8 mouse cellular contexts compared by ENCODE assay signal in genomic region chr19:20361917-20362577, GRCm38 (mm10). TPM values are rescaled to one million over a fixed set of nuclear protein-coding genes. Genes with fewer than 3 reads are reported as not detected.
DNase-seq lines count a peak whose midpoint lies in the region; ATAC-seq lines count a peak whose summit lies in the region.

No protein-coding gene starts in this region.

- H3K4me2 ChIP-seq in kidney, embryonic 15.5 days = no peak overlapping the region
- H3K4me2 ChIP-seq in midbrain, embryonic 15.5 days = no peak overlapping the region

- no peaks in the 10 kb centered on the region for H3K27me3 ChIP-seq in kidney, embryonic 15.5 days
- no peaks in the 10 kb centered on the region for H3K27me3 ChIP-seq in midbrain, embryonic 15.5 days (replicated peaks)

- no peak overlapping the region for H3K27ac ChIP-seq in kidney, embryonic 15.5 days
- H3K27ac ChIP-seq in midbrain, embryonic 15.5 days = no peak overlapping the region

- no peaks in the 10 kb centered on the region for H3K9me3 ChIP-seq in kidney, embryonic 15.5 days (replicated peaks)
- H3K9me3 ChIP-seq in midbrain, embryonic 15.5 days = no peaks in the 10 kb centered on the region

- no peak overlapping the region for H3K4me3 ChIP-seq in kidney, embryonic 15.5 days (replicated peaks)
- no peak overlapping the region for H3K4me3 ChIP-seq in midbrain, embryonic 15.5 days

- no peaks in the 10 kb centered on the region for H3K36me3 ChIP-seq in kidney, embryonic 15.5 days
- H3K36me3 ChIP-seq in midbrain, embryonic 15.5 days (replicated peaks) = no peaks in the 10 kb centered on the region

- WGBS in kidney, embryonic 15.5 days = 53% methylated on average over 2 of the region's 2 CpGs
- WGBS in midbrain, embryonic 15.5 days = 52% methylated on average over 2 of the region's 2 CpGs

- no peak for DNase-seq in kidney, adult 11 months
- DNase-seq in NIH3T3 (ENCODE audit: low read depth) = peak; percentile 82
- DNase-seq in right cerebral cortex, postnatal 10 days (ENCODE audit: low spot score in 2 of 2) = no peak
- no peak for DNase-seq in frontal cortex, postnatal 36 days (ENCODE audit: low spot score in 2 of 2)
- DNase-seq in kidney, postnatal 10 days = no peak

- no peak overlapping the region for H3K9ac ChIP-seq in kidney, embryonic 15.5 days
- no peak overlapping the region for H3K9ac ChIP-seq in midbrain, embryonic 15.5 days

- ATAC-seq in kidney, embryonic 15.5 days (replicated peaks; ENCODE audit: low FRiP score) = 0 out of 2 replicates have a peak, but pooled peaks have one; percentile 46
- peak; percentile 89 for ATAC-seq in granulocyte monocyte progenitor cell, adult 5-6 weeks (replicated peaks; ENCODE audit: poor library complexity, severe bottlenecking)
- ATAC-seq in midbrain, embryonic 15.5 days (replicated peaks) = peak; percentile 80

- H3K4me1 ChIP-seq in kidney, embryonic 15.5 days = no peaks in the 10 kb centered on the region
- no peaks in the 10 kb centered on the region for H3K4me1 ChIP-seq in midbrain, embryonic 15.5 days

RNA-seq across cellular contexts. Expression of gene Anxa1, which starts 28.7 kb away (rescaled TPM):
- polyA plus RNA-seq in kidney, embryonic 15.5 days (2015; fragmentation: Nextera tagmentation; extraction: Ambion mirVana) = 39.5 and 42.4 TPM in 2 replicates
- 195 and 239 TPM in 2 replicates for total RNA-seq in granulocyte monocyte progenitor cell, adult 5-6 weeks (2014; fragmentation: Nextera tagmentation)
- 534 and 546 TPM in 2 replicates for total RNA-seq in granulocyte monocyte progenitor cell, adult 5-6 weeks (2017)
- 9.2 and 12.3 TPM in 2 replicates for polyA plus RNA-seq in midbrain, embryonic 15.5 days (2015; fragmentation: Nextera tagmentation; extraction: Ambion mirVana)
